Mouse (Mus musculus): ENCODE data around the gene Hmx3. TPM values are rescaled to one million over a fixed set of nuclear protein-coding genes. Genes with fewer than 3 reads are reported as not detected.

The Hmx3 gene
- total RNA-seq, 2 experiments from 2014 or later, result not detected

DNA sequence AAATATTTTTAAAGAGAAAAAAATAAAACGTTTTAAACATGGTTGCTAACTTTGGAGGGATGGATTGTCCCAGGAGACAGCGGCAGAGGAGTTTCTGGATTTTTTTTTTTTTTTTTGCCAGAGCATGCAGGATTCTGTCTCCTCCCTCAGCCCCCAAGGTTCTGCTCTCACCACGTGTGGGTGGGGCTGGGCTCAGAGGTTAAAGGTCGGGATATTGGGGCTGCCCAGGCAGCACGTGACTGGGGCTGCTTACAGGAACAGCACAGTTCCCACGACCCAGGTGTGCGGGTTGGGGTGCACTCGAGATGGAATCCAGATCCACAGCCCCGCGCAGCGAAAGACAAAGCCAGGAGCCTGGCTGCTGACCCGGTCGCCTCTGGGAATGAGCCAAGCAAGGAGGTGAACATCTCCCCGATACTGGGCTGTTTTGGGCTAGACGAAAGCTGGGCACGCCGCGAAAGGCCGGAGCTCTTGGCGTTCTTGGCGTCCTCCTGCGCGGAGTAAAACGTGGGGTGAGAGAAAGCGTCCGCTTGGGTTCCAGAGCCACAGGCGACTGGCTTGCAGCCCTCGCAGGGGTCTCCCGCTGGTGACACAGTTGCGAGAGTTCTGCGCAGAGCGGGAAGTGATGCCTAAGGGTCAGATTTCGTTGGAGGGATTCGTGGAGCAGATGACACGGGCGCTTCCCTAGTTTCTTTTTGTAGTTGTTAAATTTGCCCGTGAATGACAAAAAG, 14.0 kb downstream of the Hmx3 start:
- DNase-seq, result peak in 1 of 2 experiments; percentile 42

DNA sequence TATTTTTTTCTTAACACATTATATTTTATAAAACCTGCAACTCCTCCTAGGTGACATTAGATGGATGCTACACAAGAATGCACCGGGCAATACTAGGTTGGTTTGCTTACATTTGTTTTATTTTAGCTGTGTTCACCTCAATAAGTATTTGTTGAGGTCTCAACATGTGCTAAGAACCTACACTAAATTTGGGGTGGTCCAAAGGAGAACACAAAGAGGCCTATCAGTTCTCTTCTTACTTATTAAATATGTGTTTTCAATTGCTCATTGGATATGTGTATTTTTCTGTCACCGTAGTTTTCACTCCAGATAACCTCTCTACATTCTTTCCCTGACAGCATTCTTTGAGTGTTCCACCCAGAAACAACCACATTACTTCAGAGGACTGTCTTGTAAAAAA, 15.1 kb downstream of the Hmx3 start:
- no peak for DNase-seq

DNA sequence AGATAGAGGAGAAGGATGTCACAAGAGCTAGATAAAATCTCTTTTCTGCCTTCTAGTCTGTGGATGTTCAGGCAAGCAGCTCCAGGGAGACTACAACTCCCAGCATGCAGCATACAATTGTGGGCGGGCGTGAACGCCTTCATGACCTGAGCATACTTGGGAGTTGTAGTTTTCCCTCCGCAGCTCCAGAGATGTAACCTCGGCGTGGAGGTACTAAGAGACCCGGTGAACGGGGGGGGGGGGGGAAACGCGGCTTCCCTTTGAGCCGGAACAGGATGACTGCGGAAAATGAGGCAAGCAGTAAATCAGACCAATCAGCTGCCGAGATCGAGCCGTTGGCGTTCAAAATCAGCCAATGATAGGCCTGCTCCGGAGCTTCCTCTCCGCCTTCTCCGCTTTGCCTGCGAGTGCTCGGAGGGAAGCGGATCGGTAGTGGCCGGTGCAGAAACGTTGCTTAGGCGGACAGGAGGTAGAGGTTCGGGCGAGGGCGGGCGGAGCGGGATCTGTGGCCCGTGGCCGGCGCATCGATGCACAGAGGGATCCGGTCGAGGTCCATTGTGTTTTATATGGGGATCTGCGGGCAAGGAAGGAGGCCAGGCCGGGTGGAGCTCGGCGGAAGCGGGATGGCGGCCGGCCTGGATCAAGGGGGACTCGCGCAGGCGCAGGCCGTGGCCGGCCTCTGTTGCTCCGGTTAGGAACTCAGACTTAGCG, 17.5 kb downstream of the Hmx3 start, which contains the start of gene Bub3:
Bub3 (plus strand) TSS at position 237 of the 711 bp plus-strand sequence.
- DNase-seq, result peak; percentile 95 to 96

DNA sequence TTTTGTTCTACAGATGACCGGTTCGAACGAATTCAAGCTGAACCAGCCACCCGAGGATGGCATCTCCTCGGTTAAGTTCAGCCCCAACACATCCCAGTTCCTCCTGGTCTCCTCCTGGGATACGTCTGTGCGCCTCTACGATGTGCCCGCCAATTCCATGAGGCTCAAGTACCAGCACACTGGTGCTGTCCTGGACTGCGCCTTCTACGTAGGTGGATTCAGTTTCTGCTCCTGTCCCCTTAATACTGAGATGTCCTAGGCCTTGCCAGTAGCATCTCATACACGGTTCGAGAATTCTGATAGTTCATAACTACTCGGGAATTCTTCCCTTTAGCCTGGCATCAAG, 18.0 kb downstream of the Hmx3 start:
- no peak for DNase-seq

DNA sequence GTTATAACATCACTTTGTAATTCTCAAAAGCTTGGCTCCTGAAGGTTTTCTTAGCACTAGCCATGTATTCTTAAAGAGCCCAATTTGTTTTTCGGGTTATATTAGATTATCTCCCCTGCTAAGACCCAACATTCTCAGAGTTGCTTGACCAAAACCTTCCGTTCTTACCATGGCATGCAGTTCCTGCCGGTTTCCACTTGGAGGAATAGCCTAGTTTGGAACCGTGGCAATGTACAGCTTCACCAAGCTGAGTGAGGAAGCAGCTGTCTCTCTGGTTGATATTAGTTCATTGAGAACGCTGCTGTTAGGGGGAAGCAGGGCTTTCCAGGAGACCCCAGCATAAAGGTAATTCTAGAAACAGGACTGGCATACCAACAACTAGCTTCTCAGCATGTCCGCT, 32.6 kb downstream of the Hmx3 start:
- no peak for DNase-seq

DNA sequence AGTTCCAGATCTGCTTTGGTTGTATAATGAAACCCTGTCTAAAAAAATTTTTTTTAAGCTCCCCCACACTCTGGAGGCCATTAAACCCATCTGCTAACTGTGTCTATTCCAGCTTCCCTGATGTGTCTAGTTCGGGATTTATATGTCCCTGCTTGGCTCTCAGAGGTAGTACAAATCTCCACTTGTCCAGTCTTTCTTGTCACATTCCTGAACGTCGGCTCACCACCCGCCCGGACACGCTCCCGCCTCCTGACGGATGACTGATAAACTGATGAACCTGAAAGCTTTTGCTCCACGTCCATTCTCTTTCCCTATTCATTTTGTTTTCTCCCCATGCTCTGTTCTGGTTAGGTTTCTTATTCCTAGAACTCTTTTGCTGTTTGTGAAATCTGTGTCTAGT, 39.5 kb downstream of the Hmx3 start:
- no peak for DNase-seq

DNA sequence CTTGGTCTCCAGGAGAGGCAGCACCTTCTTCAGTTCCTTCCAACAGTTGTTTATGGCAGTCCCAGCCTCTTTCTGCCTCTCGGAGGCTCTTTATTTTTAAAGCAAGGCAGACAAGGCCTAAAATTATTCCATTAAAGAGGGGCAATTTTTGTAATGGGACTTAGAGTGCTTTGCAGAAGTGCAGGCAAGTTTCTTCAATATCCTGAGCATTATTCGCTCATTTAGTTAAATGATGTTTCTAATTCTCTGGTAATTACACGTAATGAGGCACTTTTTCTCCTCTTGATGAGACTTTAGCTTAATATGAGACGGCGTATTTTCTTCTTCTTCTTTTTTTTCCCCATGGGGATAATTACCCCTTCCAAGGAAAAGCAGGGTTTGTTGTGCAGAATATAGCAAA, 42.9 kb downstream of the Hmx3 start:
- DNase-seq, result no peak

Other genes with a start within 250 kb of the Hmx3 start
- under 1 TPM; 0.21 to 0.42 TPM for gene Cuzd1, start 220.6 kb upstream of the Hmx3 start, total RNA-seq (2021)
- gene Fam24b, start 213.4 kb upstream of the Hmx3 start, total RNA-seq (2021), result not detected
- not detected for gene Fam24a, start 209.0 kb upstream of the Hmx3 start, total RNA-seq (2021)
- gene 2310057M21Rik, start 180.1 kb upstream of the Hmx3 start, total RNA-seq (2021), result 10 to 100 TPM; 15.0 to 17.5 TPM
- gene Pstk, start 171.7 kb upstream of the Hmx3 start, total RNA-seq (2021), result 10 to 100 TPM; 46.5 to 52.9 TPM
- gene Ikzf5, start 132.3 kb upstream of the Hmx3 start, total RNA-seq (2021), result 10 to 100 TPM; 29.2 to 37.8 TPM
- 100 to 1,000 TPM; 223 to 272 TPM for gene Acadsb, start 132.3 kb upstream of the Hmx3 start, total RNA-seq (2021)
- gene Hmx2, start 5.9 kb downstream of the Hmx3 start, total RNA-seq (2021), result not detected
- gene Bub3, start 17.4 kb downstream of the Hmx3 start, total RNA-seq (2021), result 10 to 100 TPM; 28.7 to 29.2 TPM

Data from heart, adult 18-20 months (tissue).